In the genomic region with DNA sequence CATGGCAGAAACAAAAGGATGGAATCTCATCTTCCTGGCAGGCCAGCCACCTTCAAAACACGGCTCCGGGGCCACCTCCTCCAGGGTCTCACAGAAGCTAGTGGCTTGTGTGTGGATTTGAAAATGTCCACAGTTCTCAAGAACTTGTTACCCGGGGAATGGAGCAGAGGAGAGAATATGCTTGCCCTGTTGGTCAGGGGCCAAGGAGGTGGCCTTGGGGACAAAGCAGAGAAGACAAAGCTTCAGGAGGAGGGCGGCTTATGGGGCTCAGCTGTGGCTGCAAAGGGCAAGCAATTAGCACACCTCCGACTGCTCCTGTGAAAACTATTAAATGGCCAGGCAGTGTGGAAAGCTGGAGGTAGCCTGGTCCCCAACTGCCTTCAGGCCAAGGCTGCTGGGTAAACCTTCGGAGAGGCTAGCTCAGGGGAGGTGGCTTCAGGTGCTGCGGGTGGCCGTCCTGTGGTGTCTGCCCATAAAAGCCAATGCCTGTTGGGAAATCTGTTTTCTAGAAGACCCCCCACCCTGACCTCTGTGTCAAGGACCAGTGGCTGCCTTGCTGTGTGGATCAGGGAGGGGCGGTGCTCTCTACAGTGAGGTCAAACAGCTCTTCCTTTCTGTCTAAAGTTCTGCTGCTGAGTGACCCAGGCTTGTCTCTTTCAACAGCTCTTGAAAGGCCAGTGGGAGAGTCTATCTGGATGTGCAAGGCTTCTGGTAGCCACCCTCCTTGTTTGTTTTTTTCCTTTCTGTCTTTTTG, we compare ENCODE assay signal across 16 mouse cellular contexts. TPM values are rescaled to one million over a fixed set of nuclear protein-coding genes. Genes with fewer than 3 reads are reported as not detected.
DNase-seq lines count a peak whose midpoint lies in the region; ATAC-seq and TF ChIP-seq lines count a peak whose summit lies in the region.
"Had no signal": no experiment of that assay in that cellular context is flagged by ENCODE, and none has a peak within 500 bp of the region (broad histone marks: within the 10 kb centered on the region; RNA-seq: fewer than 3 reads in every experiment).

No protein-coding gene starts in this region.

- peak overlapping the region; percentile 41; the same call in 1 of the 2 replicates for H3K27ac ChIP-seq in heart, embryonic 11.5 days (ENCODE audit: low read depth, low read length)
- H3K27ac ChIP-seq in midbrain, embryonic 10.5 days (replicated peaks) = peak overlapping the region; percentile 75
- H3K27ac ChIP-seq in midbrain, postnatal 0 days (ENCODE audit: low read depth, low read length) = no peak overlapping the region
- 0 out of 2 replicates have a peak overlapping the region, but pooled peaks have one; percentile 39 for H3K27ac ChIP-seq in midbrain, embryonic 13.5 days
- H3K27ac ChIP-seq in stomach, postnatal 0 days (replicated peaks) = no peak overlapping the region
- H3K27ac ChIP-seq: embryonic facial prominence, embryonic 15.5 days; forebrain, embryonic 13.5 days; left cerebral cortex, adult 2 months; limb, embryonic 15.5 days; neural tube, embryonic 13.5 days had no signal

- H3K4me2 ChIP-seq in heart, embryonic 11.5 days = no peak overlapping the region
- H3K4me2 ChIP-seq in midbrain, postnatal 0 days (ENCODE audit: low read depth, low read length, poor library complexity, severe bottlenecking) = no peak overlapping the region
- no peak overlapping the region for H3K4me2 ChIP-seq in midbrain, embryonic 13.5 days (replicated peaks)
- H3K4me2 ChIP-seq in stomach, postnatal 0 days (replicated peaks; ENCODE audit: low read depth) = no peak overlapping the region
- H3K4me2 ChIP-seq: embryonic facial prominence, embryonic 15.5 days; forebrain, embryonic 13.5 days; limb, embryonic 15.5 days; lung, embryonic 14.5 days; neural tube, embryonic 13.5 days had no signal

- peaks cover 2% of the 10 kb centered on the region; the same call in 1 of the 2 replicates for H3K36me3 ChIP-seq in heart, embryonic 11.5 days (ENCODE audit: control insufficient read depth, insufficient read depth, low read length)
- no peaks in the 10 kb centered on the region for H3K36me3 ChIP-seq in midbrain, embryonic 10.5 days
- no peaks in the 10 kb centered on the region for H3K36me3 ChIP-seq in midbrain, postnatal 0 days (ENCODE audit: insufficient read depth, low read length)
- no peaks in the 10 kb centered on the region for H3K36me3 ChIP-seq in midbrain, embryonic 13.5 days
- no peaks in the 10 kb centered on the region for H3K36me3 ChIP-seq in stomach, postnatal 0 days (ENCODE audit: control insufficient read depth, insufficient read depth, low read length)
- H3K36me3 ChIP-seq: embryonic facial prominence, embryonic 15.5 days; limb, embryonic 15.5 days; neural tube, embryonic 13.5 days had no signal

- no peak for TF ChIP-seq EP300 in stomach, postnatal 0 days (optimal IDR thresholded peaks at IDR 0.05)

- H3K4me3 ChIP-seq in heart, embryonic 11.5 days (ENCODE audit: low read depth, low read length) = no peak overlapping the region
- no peak overlapping the region for H3K4me3 ChIP-seq in midbrain, embryonic 10.5 days
- no peak overlapping the region for H3K4me3 ChIP-seq in midbrain, postnatal 0 days (ENCODE audit: low read depth, low read length)
- no peak overlapping the region for H3K4me3 ChIP-seq in midbrain, embryonic 13.5 days (replicated peaks)
- no peak overlapping the region for H3K4me3 ChIP-seq in stomach, postnatal 0 days (ENCODE audit: low read depth, low read length)
- H3K4me3 ChIP-seq: embryonic facial prominence, embryonic 15.5 days; forebrain, embryonic 13.5 days; left cerebral cortex, adult 2 months; limb, embryonic 15.5 days; neural tube, embryonic 13.5 days had no signal

- no peak for TF ChIP-seq CTCF in midbrain, postnatal 0 days (IDR thresholded peaks at IDR 0.05)
- TF ChIP-seq CTCF in stomach, postnatal 0 days (IDR thresholded peaks at IDR 0.05; ENCODE audit: low read depth) = no peak

- no peak for ATAC-seq in heart, embryonic 11.5 days (replicated peaks; ENCODE audit: insufficient number of reproducible peaks, low FRiP score, low TSS enrichment)
- no peak for ATAC-seq in midbrain, postnatal 0 days (ENCODE audit: low FRiP score)
- ATAC-seq in midbrain, embryonic 13.5 days = no peak
- ATAC-seq in stomach, postnatal 0 days (ENCODE audit: low FRiP score, low TSS enrichment) = no peak
- ATAC-seq: forebrain, embryonic 13.5 days had no signal

- H3K27me3 ChIP-seq in heart, embryonic 11.5 days (ENCODE audit: control insufficient read depth, insufficient read depth, low read length) = no peaks in the 10 kb centered on the region
- H3K27me3 ChIP-seq in midbrain, embryonic 10.5 days (ENCODE audit: low read depth, poor library complexity, severe bottlenecking) = peaks cover 59% of the 10 kb centered on the region
- no peaks in the 10 kb centered on the region for H3K27me3 ChIP-seq in midbrain, postnatal 0 days (ENCODE audit: insufficient read depth, low read length)
- H3K27me3 ChIP-seq in midbrain, embryonic 13.5 days = peaks cover 35% of the 10 kb centered on the region
- H3K27me3 ChIP-seq in stomach, postnatal 0 days (ENCODE audit: control insufficient read depth, insufficient read depth, low read length) = no peaks in the 10 kb centered on the region
- H3K27me3 ChIP-seq: neural tube, embryonic 13.5 days had no signal

- peaks cover 53% of the 10 kb centered on the region for H3K4me1 ChIP-seq in heart, embryonic 11.5 days (ENCODE audit: control insufficient read depth, insufficient read depth, low read length)
- peaks cover 76% of the 10 kb centered on the region for H3K4me1 ChIP-seq in midbrain, embryonic 10.5 days
- H3K4me1 ChIP-seq in midbrain, postnatal 0 days (ENCODE audit: insufficient read depth, low read length) = peaks cover 4% of the 10 kb centered on the region; the same call in 1 of the 2 replicates
- peaks cover 62% of the 10 kb centered on the region for H3K4me1 ChIP-seq in midbrain, embryonic 13.5 days (replicated peaks)
- H3K4me1 ChIP-seq in stomach, postnatal 0 days (replicated peaks; ENCODE audit: control insufficient read depth, insufficient read depth) = no peaks in the 10 kb centered on the region

- H3K9ac ChIP-seq in heart, embryonic 11.5 days (ENCODE audit: low read depth, low read length) = 0 out of 2 replicates have a peak overlapping the region, but pooled peaks have one; percentile 22
- no peak overlapping the region for H3K9ac ChIP-seq in midbrain, postnatal 0 days (replicated peaks; ENCODE audit: low read length, poor library complexity, severe bottlenecking)
- H3K9ac ChIP-seq in midbrain, embryonic 13.5 days (replicated peaks) = no peak overlapping the region
- H3K9ac ChIP-seq in stomach, postnatal 0 days (ENCODE audit: low read length) = no peak overlapping the region
- H3K9ac ChIP-seq: embryonic facial prominence, embryonic 15.5 days; forebrain, embryonic 13.5 days; limb, embryonic 15.5 days; lung, embryonic 14.5 days; neural tube, embryonic 13.5 days had no signal

- DNase-seq in heart, adult 11 months = no peak
- peak; percentile 33 for DNase-seq in midbrain, embryonic 10.5 days (ENCODE audit: low spot score)
- DNase-seq in midbrain, postnatal 0 days (ENCODE audit: low spot score) = no peak
- DNase-seq in c-Kit-negative CD71-positive TER-119-positive erythroid progenitor cells, embryonic 14.5 days (ENCODE audit: low read depth, low spot score) = peak; percentile 52
- no peak for DNase-seq in stomach, postnatal 0 days (ENCODE audit: low spot score)
- DNase-seq in spleen, postnatal 14 days (ENCODE audit: low spot score in 2 of 2) = no peak
- DNase-seq: kidney, adult 9 months; lung, embryonic 14.5 days; right cerebral cortex, adult 18-20 months had no signal

- H3K9me3 ChIP-seq in heart, embryonic 11.5 days (replicated peaks; ENCODE audit: control insufficient read depth, low read length) = no peaks in the 10 kb centered on the region
- H3K9me3 ChIP-seq in midbrain, embryonic 10.5 days (replicated peaks) = no peaks in the 10 kb centered on the region
- no peaks in the 10 kb centered on the region for H3K9me3 ChIP-seq in midbrain, postnatal 0 days (ENCODE audit: low read length)
- no peaks in the 10 kb centered on the region for H3K9me3 ChIP-seq in midbrain, embryonic 13.5 days
- H3K9me3 ChIP-seq in stomach, postnatal 0 days (ENCODE audit: control insufficient read depth, low read length) = no peaks in the 10 kb centered on the region
- H3K9me3 ChIP-seq: embryonic facial prominence, embryonic 15.5 days; forebrain, embryonic 13.5 days; limb, embryonic 15.5 days; neural tube, embryonic 13.5 days had no signal

- whole genome bisulfite sequencing in heart, embryonic 11.5 days (ENCODE audit: insufficient replicate concordance) = 76% methylated on average over 9 of the region's 9 CpGs
- WGBS in midbrain, embryonic 10.5 days = 49% methylated on average over 9 of the region's 9 CpGs
- 53% methylated on average over 9 of the region's 9 CpGs for WGBS in midbrain, postnatal 0 days
- WGBS in midbrain, embryonic 13.5 days = 32% methylated on average over 9 of the region's 9 CpGs
- WGBS in stomach, postnatal 0 days = 85% methylated on average over 9 of the region's 9 CpGs

RNA-seq across cellular contexts. Expression of a gene that starts 26.9 kb away (rescaled TPM):
- polyA plus RNA-seq in heart, embryonic 11.5 days (2014; fragmentation: Nextera tagmentation; extraction: Ambion mirVana) = 19.3 and 21.1 TPM in 2 replicates
- 7.4 and 8.4 TPM in 2 replicates for polyA plus RNA-seq in midbrain, embryonic 10.5 days (2016; fragmentation: Nextera tagmentation; extraction: Ambion mirVana)
- 9.6 and 14.0 TPM in 2 replicates for total RNA-seq in midbrain, postnatal 0 days (2014; rRNA removed)
- polyA plus RNA-seq in midbrain, postnatal 0 days (2015; fragmentation: Nextera tagmentation; extraction: Ambion mirVana) = 4.3 and 5.8 TPM in 2 replicates
- 4.7 and 6.2 TPM in 2 replicates for polyA plus RNA-seq in midbrain, embryonic 13.5 days (2015; fragmentation: Nextera tagmentation; extraction: Ambion mirVana)
- 1.1 and 1.4 TPM in 2 replicates for polyA plus RNA-seq in stomach, postnatal 0 days (2015; fragmentation: Nextera tagmentation; extraction: Ambion mirVana)

Comparison
In these comparisons a context has a peak if more than half of its experiments do, and no peak if none do; other contexts are left out.
1. H3K27ac ChIP-seq: peak in heart, embryonic 11.5 days (single experiment), midbrain, embryonic 10.5 days (single experiment) and midbrain, embryonic 13.5 days (single experiment); none in midbrain, postnatal 0 days (single experiment) and stomach, postnatal 0 days (single experiment).
2. DNase-seq: peak in midbrain, embryonic 10.5 days (single experiment) and c-Kit-negative CD71-positive TER-119-positive erythroid progenitor cells, embryonic 14.5 days (single experiment); none in heart, adult 11 months (single experiment), midbrain, postnatal 0 days (single experiment), stomach, postnatal 0 days (single experiment) and spleen, postnatal 14 days (0 of 2).